Mouse (Mus musculus) c-Kit-positive CD71-positive TER-119-positive erythroid progenitor cells, embryonic 14.5 days (primary cell): ENCODE data around the gene Foxk1.

ENCODE experiments used
- DNase-seq: peaks from one replicate; pipeline ENCODE4 v3.0.0-alpha.2; 2013; ENCODE audit warnings: low spot score

Gene Foxk1

DNA sequence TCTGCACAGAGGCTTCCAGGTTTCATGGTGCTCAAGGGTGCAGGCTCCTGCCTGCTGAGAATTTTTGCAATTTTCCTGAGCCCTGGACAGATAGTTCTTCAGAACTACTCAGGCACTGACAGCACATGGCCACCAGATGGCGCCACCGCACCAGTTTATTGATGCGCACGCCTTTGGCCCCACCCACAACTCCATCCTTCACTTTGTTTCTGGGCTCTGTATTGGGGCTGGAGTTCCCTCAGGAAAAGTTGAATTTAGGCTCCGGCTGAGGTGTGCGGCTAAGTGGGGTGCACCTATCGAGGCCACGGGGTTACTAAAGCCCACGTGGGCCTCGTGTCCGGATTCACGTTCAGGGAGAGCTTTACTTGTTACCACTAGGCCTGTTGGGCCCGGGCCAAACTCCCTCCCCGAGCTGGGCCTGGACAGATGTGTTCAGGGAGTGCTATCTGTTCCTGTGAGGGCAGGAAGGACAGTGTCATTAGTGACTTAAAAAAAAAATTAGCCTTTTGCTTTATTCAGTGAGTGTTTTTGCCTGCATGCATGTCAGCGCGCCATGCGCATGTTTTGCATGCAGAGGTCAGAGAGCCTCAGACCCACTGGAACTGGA is 77.6 kb downstream of the Foxk1 start:
- DNase-seq, result peak; percentile 70

DNA sequence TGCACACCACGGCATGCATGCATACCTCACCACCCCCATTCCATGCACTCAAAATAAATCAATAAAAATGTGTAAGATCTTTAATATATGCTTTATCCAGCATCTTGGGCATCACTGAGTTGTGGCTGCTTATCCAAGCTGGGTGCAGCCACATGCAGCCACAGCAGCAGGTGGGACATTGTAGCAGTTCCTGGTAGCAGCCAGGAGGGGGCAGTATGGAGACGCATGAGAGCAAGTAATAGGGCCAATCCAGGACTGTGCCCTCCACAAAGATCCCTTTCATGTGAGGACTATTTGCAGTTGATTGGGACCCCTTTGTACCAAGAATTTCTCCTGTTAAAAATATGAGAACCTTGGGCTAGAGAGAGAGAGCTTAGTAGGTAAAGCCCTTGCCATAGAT is 81.2 kb downstream of the Foxk1 start:
- peak; percentile 58 for DNase-seq

DNA sequence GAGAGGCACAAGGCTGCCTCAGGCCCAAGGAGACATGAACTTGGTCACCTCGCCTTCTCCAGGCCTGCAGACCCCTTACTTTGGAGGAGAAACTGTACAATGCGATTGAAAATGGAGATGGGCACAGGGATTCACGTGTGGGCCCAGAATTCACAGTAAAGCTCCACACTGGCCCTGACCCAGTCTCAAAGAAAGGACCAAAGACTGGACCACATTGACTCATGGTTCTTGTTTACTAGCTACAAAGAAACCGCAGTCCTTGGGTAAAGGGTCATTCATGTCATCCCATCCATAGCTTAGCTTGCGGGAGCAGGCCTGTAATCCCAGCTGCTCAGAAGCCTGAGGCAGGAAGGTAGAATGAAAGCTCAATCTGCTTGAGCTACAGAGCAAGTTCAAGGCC is 82.3 kb downstream of the Foxk1 start:
- DNase-seq, result no peak

DNA sequence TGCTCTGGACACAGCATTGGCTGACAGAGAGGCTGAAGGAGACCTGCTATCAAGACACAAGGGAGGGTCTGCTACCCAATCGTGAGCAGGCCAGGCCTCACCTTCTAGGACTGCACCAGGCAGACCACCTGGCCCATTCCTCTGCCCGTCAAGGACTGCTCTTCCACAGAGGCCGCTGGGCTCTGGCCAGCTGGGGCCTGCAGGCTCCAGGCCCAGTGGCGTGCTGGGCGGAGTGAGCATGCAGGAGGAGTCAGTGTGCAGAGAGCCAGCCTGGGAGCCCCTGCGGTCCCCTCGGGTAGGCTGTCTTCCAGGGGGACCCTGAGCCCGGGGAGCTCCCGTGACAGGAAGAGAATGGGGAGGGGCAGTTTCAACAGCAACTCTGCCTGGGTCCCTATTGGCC is 85.4 kb downstream of the Foxk1 start:
- no peak for DNase-seq

- DNase-seq, result no peak
These were observed 88.8 kb downstream of the Foxk1 start for GRCm38 (mm10) chr5:142489955-142490707.

DNA sequence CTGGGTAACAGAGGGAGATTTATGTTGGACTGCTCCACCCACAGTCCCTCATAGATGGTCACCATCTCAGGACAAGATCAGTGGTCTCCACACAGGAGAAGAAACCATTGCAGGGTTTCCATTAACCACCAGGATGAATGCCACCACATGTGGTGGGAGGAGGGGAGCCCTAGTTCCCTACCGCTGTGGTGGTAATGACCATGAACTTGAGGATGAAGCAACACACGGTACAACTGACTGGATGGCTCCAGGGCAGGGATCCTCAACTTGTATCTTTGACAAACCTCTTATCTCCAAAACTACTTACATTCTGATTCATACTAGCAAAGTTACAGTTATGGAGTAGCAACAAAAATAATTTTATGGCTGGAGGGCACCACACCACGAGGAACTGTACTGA is 92.0 kb downstream of the Foxk1 start:
- DNase-seq, result no peak

DNA sequence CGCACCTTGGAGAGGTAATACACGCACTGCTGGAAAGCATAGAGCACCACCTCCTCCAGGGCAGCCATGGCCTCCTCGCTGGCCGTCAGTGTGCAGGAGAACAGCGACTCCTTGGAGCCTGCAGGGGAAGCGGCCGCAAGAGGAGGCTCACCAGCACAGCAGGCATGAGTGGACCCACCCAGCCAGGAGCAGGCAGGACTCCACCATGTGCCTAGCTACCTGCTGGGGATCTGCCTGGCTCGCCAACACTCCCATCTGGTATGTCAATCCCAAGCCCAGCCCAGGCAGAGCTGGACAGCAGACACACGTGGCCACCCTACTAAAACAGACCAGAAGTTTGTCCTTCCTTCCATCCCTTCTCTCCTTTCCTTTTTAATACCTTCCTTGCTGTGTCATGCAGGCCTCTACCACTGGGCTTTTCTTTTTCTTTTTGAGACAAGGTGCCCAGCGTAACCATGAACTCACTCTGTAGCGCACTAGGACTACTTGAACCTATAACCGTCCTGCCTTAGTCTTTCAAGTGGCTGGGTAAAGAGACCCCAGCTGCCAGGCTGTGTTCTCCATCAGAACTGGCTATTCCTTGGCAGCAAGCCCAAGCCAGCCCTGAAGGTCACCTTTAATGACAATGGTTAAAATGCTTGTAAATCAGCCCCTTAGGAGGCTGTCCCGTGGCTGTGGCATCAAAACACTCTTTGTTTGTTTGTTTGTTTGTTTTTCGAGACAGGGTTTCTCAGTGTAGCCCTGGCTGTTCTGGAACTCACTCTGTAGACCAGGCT is 94.2 kb downstream of the Foxk1 start:
- no peak for DNase-seq

GRCm38 (mm10) chr5:142498964-142499363 is 97.7 kb downstream of the Foxk1 start:
- no peak for DNase-seq

DNA sequence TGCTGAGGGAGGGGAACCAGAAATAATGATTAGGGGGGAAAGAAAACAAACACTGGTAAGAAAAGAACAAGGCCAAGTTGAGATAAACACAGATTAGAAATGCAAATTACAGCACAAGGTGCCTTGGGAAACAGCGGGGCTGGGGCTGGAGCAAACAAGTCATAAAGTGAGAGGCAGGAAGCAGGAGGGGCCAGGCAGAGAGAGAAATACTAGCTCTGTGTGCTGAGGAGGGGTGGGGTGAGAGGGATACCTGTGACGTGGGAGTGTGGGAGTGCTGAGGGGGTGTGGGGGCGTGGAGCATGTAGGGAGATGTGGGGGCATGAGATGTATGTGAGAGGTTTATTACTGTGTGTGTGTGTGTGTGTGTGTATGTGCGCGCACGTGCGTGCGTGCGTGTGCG is 99.6 kb downstream of the Foxk1 start:
- DNase-seq, result no peak

DNA sequence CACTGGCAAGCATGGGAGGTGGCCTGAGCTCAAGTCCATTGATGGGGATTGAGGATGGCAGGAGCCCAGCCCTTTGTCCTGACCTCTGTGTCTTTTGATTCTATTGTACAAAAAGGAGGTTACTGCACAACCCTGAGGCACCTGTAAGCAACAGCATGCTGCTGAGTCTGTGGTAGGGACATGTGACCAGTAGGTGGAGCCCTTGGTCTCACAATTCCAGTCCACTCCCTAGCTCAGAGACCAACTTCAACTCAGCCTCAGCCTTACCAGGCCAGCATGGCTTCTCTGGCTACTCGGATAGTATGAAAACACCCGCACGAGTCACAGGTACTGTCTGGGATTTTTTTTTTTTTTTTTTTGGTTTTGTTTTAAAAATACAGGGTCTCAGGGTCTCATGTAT is 101.1 kb downstream of the Foxk1 start:
- peak; percentile 47 for DNase-seq

GRCm38 (mm10) chr5:142504175-142504574 is 102.9 kb downstream of the Foxk1 start:
- no peak for DNase-seq

- DNase-seq, result no peak
These were observed 104.6 kb downstream of the Foxk1 start for GRCm38 (mm10) chr5:142505695-142506423.

DNA sequence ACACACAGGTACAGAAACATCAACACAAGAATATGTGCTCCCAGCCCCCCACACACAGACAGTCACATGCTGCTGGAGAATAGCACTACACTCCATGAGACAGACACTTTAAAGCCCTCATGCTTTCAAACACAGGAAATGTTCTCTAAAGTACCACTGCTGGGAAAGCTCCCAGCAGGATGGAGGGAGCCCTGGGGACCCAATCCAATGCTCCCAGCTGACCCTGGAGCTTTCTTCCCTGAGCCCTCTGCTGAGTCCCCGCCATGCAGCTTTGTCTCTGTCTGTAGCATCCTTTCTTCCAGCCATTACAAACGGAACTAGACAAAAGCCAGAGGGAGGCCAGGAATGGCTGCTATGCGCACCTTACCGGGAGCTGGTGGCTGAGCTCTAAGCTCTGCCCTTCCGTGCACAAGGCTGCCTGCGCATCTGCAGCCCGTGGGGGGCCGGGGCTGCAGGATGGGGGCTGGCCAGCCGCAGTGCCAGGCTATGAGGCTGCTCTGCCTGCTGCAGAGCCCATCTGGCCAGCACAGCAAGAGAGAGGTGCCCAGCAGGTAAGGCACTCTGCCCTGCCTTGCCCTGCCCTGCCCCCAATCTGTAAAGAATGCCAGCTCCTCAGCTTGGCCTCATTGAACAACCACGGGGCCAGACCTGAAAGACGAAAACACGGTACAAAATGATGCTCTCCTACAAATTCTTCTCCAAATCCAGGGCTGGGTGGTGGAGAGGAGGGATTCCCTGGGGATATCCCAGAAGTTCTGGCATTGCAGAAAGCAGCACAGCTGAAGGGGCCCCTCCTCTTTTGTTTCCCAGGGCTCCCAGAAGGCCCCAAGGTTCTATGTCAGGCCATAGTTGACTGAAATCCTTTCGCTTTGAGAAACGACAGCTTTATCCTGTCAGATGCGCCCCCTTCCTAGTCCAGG is 108.1 kb downstream of the Foxk1 start:
- no peak for DNase-seq

GRCm38 (mm10) chr5:142510061-142510414 is 108.7 kb downstream of the Foxk1 start:
- no peak for DNase-seq
